Mouse (Mus musculus) brain, adult 2 months (tissue): ENCODE measurements around the gene Upp1.

Experiments
- DNase-seq: peaks from one replicate; pipeline ENCODE4 v3.0.0; 2011; ENCODE audit warnings: low read depth, low spot score

Gene Upp1

GRCm38 (mm10) chr11:9159953-9160352 is 42.0 kb downstream of the Upp1 start:
- DNase-seq, result no peak

DNA sequence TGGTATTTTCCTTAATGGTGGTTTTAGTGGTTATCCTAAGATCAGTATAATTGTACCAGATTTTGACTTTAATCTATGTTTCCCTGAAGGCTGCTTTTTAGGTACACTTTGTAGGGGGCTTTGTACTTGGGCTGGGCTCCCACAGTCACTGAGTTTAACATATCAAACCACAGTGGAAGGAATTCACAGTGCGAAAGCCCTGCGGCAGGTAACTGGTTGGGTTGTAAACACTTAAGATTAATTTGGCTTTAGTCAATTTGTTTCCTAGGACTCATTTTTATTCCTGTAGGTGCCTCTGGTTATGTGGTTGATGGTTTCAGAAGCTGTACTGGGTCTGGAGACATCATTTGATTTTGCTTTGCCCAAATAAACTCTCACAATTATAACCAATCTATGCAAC is 49.4 kb downstream of the Upp1 start:
- DNase-seq, result no peak

- DNase-seq, result no peak
Measured at GRCm38 (mm10) chr11:9181477-9181876, 63.6 kb downstream of the Upp1 start.
